Mouse (Mus musculus) brain, embryonic 14.5 days (tissue): ENCODE measurements around the gene Col23a1.

Experiments used
- CTCF ChIP-seq: fragments of 200-500 bp; IDR thresholded peaks from 2 replicates; pipeline ENCODE4 v1.5.1; 2012; ENCODE audit warnings: inconsistent platforms, mild to moderate bottlenecking, moderate library complexity, borderline replicate concordance; ENCODE audit not compliant: insufficient read depth, insufficient read length; ENCODE audit errors: extremely low read depth
- POLR2A ChIP-seq: fragments of 200-500 bp; IDR thresholded peaks from 2 replicates; pipeline ENCODE4 v1.6.1; 2012; ENCODE audit warnings: mild to moderate bottlenecking, inconsistent platforms, borderline replicate concordance; ENCODE audit not compliant: poor library complexity, insufficient read depth, insufficient read length, severe bottlenecking; ENCODE audit errors: extremely low read depth

DNA sequence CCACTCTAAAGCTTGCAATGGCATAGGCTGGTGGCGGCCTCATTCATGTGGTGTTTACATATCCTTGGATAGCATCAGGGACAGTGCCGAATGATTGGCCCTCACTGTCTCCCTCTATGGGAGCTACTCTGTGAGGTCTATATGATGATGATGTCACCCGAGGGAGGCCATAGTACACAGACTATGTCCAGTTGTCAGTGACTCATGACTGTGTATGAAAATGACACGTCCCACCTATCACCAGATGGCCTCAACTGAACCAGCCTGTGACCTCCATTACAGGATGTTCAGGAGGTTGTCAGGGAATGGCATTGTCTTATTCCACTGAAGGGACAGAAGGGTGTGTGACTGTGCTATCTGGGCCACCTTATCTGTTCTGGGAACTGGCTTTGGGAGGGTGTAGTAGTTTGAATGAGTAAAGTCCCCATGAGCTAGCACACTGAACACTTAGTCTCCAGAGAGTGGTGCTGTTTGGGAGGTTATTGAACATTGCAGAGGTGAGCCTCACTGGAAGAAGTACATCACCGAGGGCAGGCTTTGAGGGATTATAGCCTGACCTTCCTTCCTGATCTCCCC is 115.2 kb downstream of the Col23a1 start:
- no peak for TF ChIP-seq POLR2A
- TF ChIP-seq CTCF = no peak
